Mouse (Mus musculus) CH12.LX (cell line): ENCODE results near the gene Ppfibp2. TPM values are rescaled to one million over a fixed set of nuclear protein-coding genes. Genes with fewer than 3 reads are reported as not detected.

Experiments
- KAT2A ChIP-seq: IDR thresholded peaks from 2 replicates; pipeline ENCODE4 v1.6.1; 2012; ENCODE audit warnings: low read length, improper control_type of control experiment, inconsistent platforms; ENCODE audit not compliant: insufficient replicate concordance
- MAFK ChIP-seq: IDR thresholded peaks from 2 replicates; pipeline ENCODE4 v1.6.1; 2011; ENCODE audit warnings: low read length, improper control_type of control experiment; ENCODE audit not compliant: insufficient replicate concordance
- ZKSCAN1 ChIP-seq: IDR thresholded peaks from 2 replicates; pipeline ENCODE4 v1.6.1; 2012; ENCODE audit warnings: low read depth, inconsistent platforms, low read length, improper control_type of control experiment, borderline replicate concordance
- polyA plus RNA-seq: library from polyadenylated mRNA; unstranded; fragments of >175 nt; gene quantifications from 2 replicates; pipeline ENCODE4 v1.2.1, GENCODE M21; 2012; ENCODE audit warnings: low read depth; ENCODE audit not compliant: insufficient read length
- total RNA-seq, 2 experiments: library from RNA; depleted of rRNA; stranded (reverse); fragments of 300-350 nt in 1 of 2; fragments of >200 nt in 1 of 2; gene quantifications; 2 replicates each; pipeline ENCODE4 v1.2.3; 2012 to 2014

Gene Ppfibp2
- total and polyA plus RNA-seq, 3 experiments: 30.2 to 40.3 (median 40.2) TPM

- TF ChIP-seq KAT2A (no peak), ZKSCAN1 (no peak), MAFK (peak; percentile 88)
Observed at GRCm38 (mm10) chr7:107796500-107796899, 201.5 kb downstream of the Ppfibp2 start (continued).

Other genes starting within 250 kb of the Ppfibp2 start
- not detected in 2 replicates for gene Syt9, start 224.5 kb upstream of the Ppfibp2 start, total RNA-seq (2012; rRNA removed)
- not detected in 2 replicates for gene Syt9, start 224.5 kb upstream of the Ppfibp2 start, total RNA-seq (2014; rRNA removed)
- gene Syt9, start 224.5 kb upstream of the Ppfibp2 start, polyA plus RNA-seq: not detected in 2 replicates
- not detected in 2 replicates for gene Olfml1, start 27.8 kb upstream of the Ppfibp2 start, total RNA-seq (2012; rRNA removed)
- not detected in 2 replicates for gene Olfml1, start 27.8 kb upstream of the Ppfibp2 start, total RNA-seq (2014; rRNA removed)
- not detected in 2 replicates for gene Olfml1, start 27.8 kb upstream of the Ppfibp2 start, polyA plus RNA-seq
- gene 5330417H12Rik, start 30.0 kb downstream of the Ppfibp2 start, total RNA-seq (2012; rRNA removed): 0.13 TPM in 1 of 2 replicates, not detected in the other
- not detected in 2 replicates for gene 5330417H12Rik, start 30.0 kb downstream of the Ppfibp2 start, total RNA-seq (2014; rRNA removed)
- not detected in 2 replicates for gene 5330417H12Rik, start 30.0 kb downstream of the Ppfibp2 start, polyA plus RNA-seq
- gene Cyb5r2, start 162.8 kb downstream of the Ppfibp2 start, total RNA-seq (2012; rRNA removed): 0.17 TPM in 1 of 2 replicates, not detected in the other
- not detected in 2 replicates for gene Cyb5r2, start 162.8 kb downstream of the Ppfibp2 start, total RNA-seq (2014; rRNA removed)
- gene Cyb5r2, start 162.8 kb downstream of the Ppfibp2 start, polyA plus RNA-seq: 0.18 TPM in 1 of 2 replicates, not detected in the other
- gene Ovch2, start 206.0 kb downstream of the Ppfibp2 start, total RNA-seq (2012; rRNA removed): not detected in 2 replicates
- not detected in 2 replicates for gene Ovch2, start 206.0 kb downstream of the Ppfibp2 start, total RNA-seq (2014; rRNA removed)
- gene Ovch2, start 206.0 kb downstream of the Ppfibp2 start, polyA plus RNA-seq: not detected in 2 replicates
- gene Olfr467, start 217.1 kb downstream of the Ppfibp2 start, total RNA-seq (2012; rRNA removed): not detected in 2 replicates
- not detected in 2 replicates for gene Olfr467, start 217.1 kb downstream of the Ppfibp2 start, total RNA-seq (2014; rRNA removed)
- gene Olfr467, start 217.1 kb downstream of the Ppfibp2 start, polyA plus RNA-seq: not detected in 2 replicates
- gene Olfr469, start 230.3 kb downstream of the Ppfibp2 start, total RNA-seq (2012; rRNA removed): not detected in 2 replicates
- not detected in 2 replicates for gene Olfr469, start 230.3 kb downstream of the Ppfibp2 start, total RNA-seq (2014; rRNA removed)
- not detected in 2 replicates for gene Olfr469, start 230.3 kb downstream of the Ppfibp2 start, polyA plus RNA-seq